Mouse (Mus musculus) kidney, adult 2 months (tissue): ENCODE results near the gene Pigw. TPM values are rescaled to one million over a fixed set of nuclear protein-coding genes. Genes with fewer than 3 reads are reported as not detected.
A peak's percentile ranks its signal among the peaks of the same experiment; 100 is the strongest.

Experiments used
- DNase-seq: peaks from one replicate; pipeline ENCODE4 v3.0.0; 2021
- H3K27ac ChIP-seq: fragments of 200-500 bp; 2 replicates; pipeline ENCODE4 v1.5.1; 2012; ENCODE audit warnings: low read depth, low read length, control low read depth, inconsistent platforms; ENCODE audit not compliant: insufficient read depth
- H3K27me3 ChIP-seq: fragments of 200-500 bp; replicated peaks from 2 replicates; pipeline ENCODE4 v1.6.1; 2012; ENCODE audit warnings: mild to moderate bottlenecking, moderate library complexity, low read length, inconsistent platforms; ENCODE audit not compliant: control insufficient read depth, insufficient read depth
- H3K36me3 ChIP-seq: fragments of 200-500 bp; 2 replicates; pipeline ENCODE4 v1.6.1; 2012; ENCODE audit warnings: mild to moderate bottlenecking, moderate library complexity, low read length, inconsistent platforms; ENCODE audit not compliant: control insufficient read depth, insufficient read depth
- H3K4me1 ChIP-seq: fragments of 200-500 bp; 2 replicates; pipeline ENCODE4 v1.6.1; 2011; ENCODE audit warnings: low read length; ENCODE audit not compliant: control insufficient read depth, insufficient read depth
- H3K4me3 ChIP-seq: fragments of 200-500 bp; 2 replicates; pipeline ENCODE4 v1.5.1; 2011; ENCODE audit warnings: mild to moderate bottlenecking, low read depth, low read length, control low read depth; ENCODE audit not compliant: insufficient read depth
- CTCF ChIP-seq: fragments of 200-500 bp; conservative IDR thresholded peaks from 2 replicates; pipeline ENCODE4 v1.5.1; 2011; ENCODE audit warnings: low read depth, mild to moderate bottlenecking, control low read depth, low read length, moderate library complexity, mixed read lengths; ENCODE audit not compliant: insufficient read depth, insufficient read length
- POLR2A ChIP-seq: fragments of 200-500 bp; IDR thresholded peaks from one replicate; pipeline ENCODE4 v1.6.1; 2011; ENCODE audit warnings: low read depth, low read length, control low read depth
- WGBS: fragments of 180-500 bp; shearing (Covaris S2); methylation state at CpG from one replicate; pipeline ENCODE4 v1.1.7; 2018; 5-methylcytosine and 5-hydroxymethylcytosine counted together
- polyA plus RNA-seq: library from polyadenylated mRNA; depleted of rRNA; stranded (reverse); fragments of >200 nt; gene quantifications from 2 replicates; pipeline ENCODE4 v1.2.3, GENCODE M21; 2012

The Pigw gene
- polyA plus RNA-seq, 1 experiment = 2.3 TPM

DNA sequence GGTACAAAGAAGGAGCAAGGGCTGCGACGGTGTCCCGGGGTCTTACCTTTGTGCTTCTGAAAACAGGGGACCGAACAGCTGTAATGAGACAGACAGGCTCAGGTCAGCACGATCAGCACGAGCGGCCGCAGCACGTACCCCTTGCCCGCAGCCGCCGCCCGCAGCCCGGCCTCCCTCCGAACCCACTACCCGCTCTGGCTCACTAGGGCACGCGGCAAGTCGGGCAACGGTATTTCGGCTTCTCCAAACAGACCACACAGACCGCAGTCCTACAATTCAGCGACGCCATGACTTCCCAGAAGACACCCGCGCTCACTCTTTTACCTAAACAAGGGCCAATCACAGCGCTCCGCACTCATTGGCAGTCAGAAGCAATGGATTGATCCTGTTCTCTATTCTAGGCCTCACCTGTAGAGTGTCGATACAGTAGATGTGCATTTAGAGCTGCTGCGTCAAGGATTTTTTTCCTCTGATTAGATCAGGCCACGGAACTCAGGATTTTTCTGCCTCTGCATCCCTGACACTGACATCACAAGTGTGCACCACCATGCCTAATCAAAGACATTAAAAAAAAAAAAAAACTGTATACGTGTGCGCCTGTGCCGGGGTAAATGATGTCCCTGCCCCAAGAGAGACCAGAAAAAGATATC lies 36.1 kb upstream of the Pigw start, which contains the start of gene Znhit3:
Gene Znhit3, minus strand, starts transcription at position 314 of the 650 bp plus-strand sequence.
- Histone ChIP-seq H3K27ac (no peak within 1 kb of the TSS), H3K27me3 (no peaks in the 10 kb centered on the region), H3K36me3 (no peaks in the 10 kb centered on the region), H3K4me1 (peaks cover 3% of the 10 kb centered on the region; the same call in 1 of the 2 replicates), H3K4me3 (peak within 1 kb of the TSS; percentile 98)
- WGBS = 2% methylated on average over 34 of the region's 34 CpGs
- TF ChIP-seq POLR2A (no peak), CTCF (no peak)
- DNase-seq = peak; percentile 95

DNA sequence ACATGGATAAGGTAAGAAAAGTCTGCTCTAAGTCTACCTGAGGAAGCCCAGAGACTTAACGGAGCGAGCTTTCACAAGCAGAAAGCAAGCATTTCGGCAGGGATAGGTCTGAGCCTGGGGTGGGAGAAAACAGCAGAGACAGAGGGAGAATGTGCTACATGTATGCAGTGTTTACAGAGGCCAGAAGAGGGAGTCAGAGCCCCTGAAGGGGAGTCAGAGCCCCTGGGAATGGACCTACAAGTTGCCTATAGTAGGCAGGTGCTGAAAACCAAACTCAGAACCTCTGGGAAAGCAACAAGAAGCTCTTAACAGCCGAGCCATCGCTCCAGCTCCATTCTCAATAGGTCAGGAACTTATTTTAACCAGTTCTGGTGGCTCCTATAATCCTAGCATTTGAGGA lies 34.6 kb upstream of the Pigw start:
- 86% methylated on average over 5 of the region's 5 CpGs for WGBS
- peaks cover 2% of the 10 kb centered on the region; the same call in 1 of the 2 replicates for H3K36me3 ChIP-seq

DNA sequence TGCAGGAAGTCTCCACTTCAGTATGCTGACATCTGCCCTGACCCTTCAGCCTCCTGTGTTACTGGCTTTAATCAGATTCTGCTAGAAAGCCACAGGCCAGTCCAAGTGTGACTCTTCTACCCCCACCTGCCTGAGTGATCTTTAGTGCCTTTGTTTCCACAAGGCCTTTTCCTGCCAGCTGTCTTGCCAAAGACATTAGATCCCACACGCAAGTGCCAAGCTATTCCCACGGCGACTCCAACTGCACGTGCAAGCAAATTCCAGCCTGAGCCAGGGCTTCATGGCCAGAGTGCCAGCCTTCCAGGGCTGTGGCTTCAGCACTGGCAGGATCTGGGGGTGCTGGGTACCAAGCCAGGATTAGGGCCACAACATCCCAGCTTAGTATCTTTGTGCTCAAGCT lies 30.3 kb upstream of the Pigw start:
- 52% methylated on average over 4 of the region's 4 CpGs for WGBS

More for the DNA sequence above, 34.6 kb upstream of the Pigw start:
- DNase-seq = no peak
- TF ChIP-seq POLR2A (no peak), CTCF (no peak)
- Histone ChIP-seq H3K4me1 (peaks cover 3% of the 10 kb centered on the region; the same call in 1 of the 2 replicates), H3K27me3 (no peaks in the 10 kb centered on the region), H3K27ac (no peak overlapping the region), H3K4me3 (no peak overlapping the region)

DNA sequence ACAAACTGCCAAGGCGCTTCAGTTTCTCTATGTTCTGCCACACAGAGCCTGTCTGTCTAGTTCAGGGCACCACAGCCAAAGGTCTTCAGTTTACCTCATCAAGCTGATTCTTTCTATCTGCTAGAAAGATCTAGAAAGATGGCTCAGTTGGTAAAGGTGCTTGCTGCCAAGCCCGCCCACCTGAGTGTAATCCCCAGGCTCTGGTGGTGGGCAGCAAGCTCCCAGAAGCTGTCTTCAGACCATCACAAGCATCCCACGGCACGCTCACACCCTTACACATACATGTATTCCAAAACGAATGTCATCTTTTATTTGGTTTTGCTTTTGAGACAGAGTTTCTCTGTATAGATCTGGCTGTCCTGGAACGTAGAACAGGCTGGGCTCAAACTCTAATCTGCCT lies 28.4 kb upstream of the Pigw start:
- Histone ChIP-seq H3K4me1 (no peaks in the 10 kb centered on the region), H3K27ac (no peak overlapping the region), H3K4me3 (no peak overlapping the region), H3K36me3 (peaks cover 8% of the 10 kb centered on the region), H3K27me3 (no peaks in the 10 kb centered on the region)
- 93% methylated on average over 6 of the region's 6 CpGs for WGBS
- DNase-seq = no peak
- TF ChIP-seq POLR2A (no peak), CTCF (no peak)

More for the DNA sequence above, 30.3 kb upstream of the Pigw start:
- no peaks in the 10 kb centered on the region for H3K4me1 ChIP-seq
- peaks cover 7% of the 10 kb centered on the region; the same call in 1 of the 2 replicates for H3K36me3 ChIP-seq
- no peak for DNase-seq
- H3K27ac ChIP-seq = no peak overlapping the region
- no peaks in the 10 kb centered on the region for H3K27me3 ChIP-seq
- H3K4me3 ChIP-seq = no peak overlapping the region
- TF ChIP-seq CTCF (no peak), POLR2A (no peak)

DNA sequence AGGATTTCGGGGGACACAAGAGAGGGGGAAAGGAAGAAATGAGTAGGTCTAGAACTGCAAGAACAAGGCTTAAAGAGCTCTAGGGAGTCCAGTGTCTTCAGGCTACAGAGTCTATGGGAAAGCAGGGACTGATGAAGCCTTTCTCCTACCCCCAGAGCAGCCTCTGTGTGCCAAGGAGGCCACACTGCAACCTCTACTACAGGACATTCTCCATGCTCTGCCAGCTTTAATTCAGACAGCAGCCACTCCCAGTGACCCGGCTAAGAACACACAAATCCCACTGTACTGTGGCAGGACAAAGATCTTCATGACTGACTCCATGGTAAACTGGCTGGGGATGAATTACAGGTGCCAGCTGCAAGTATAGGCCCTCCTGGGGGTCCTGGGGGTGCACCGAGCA lies 27.0 kb upstream of the Pigw start:
- WGBS = 71% methylated on average over 3 of the region's 3 CpGs
- no peak for DNase-seq
- H3K4me3 ChIP-seq = no peak overlapping the region
- H3K4me1 ChIP-seq = no peaks in the 10 kb centered on the region
- H3K27ac ChIP-seq = no peak overlapping the region
- peaks cover 10% of the 10 kb centered on the region for H3K36me3 ChIP-seq
- H3K27me3 ChIP-seq = no peaks in the 10 kb centered on the region
- no peak for TF ChIP-seq CTCF
- no peak for TF ChIP-seq POLR2A

DNA sequence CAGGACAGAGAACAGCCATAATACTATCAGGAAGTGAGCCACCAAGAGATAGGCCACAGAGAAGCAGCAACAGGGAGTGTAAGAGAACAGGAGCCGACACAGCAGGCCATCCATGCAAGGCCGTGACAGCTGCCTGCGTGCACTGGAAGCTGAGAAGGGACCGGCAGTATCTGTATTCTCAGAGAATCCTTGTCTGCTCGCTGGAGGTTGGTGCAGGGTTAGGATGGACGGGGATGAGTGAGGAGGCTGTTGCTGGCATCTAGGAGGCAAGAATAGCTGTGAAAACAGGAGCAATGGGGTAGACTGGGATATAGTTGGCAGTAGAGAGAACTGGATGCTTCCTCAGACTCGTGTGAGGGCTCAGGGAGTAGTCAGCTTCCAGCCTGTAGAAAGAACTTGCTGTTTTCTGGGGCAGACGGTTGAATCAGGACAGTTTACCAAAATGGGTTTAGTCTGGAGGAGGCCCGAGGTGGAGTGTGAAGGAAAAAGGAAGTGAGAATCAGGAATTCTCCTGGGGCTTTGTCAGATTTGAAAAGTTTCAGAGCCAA lies 24.6 kb upstream of the Pigw start:
- H3K4me1 ChIP-seq = no peaks in the 10 kb centered on the region
- no peak for DNase-seq
- H3K4me3 ChIP-seq = no peak overlapping the region
- no peaks in the 10 kb centered on the region for H3K27me3 ChIP-seq
- H3K36me3 ChIP-seq = peaks cover 9% of the 10 kb centered on the region
- 86% methylated on average over 9 of the region's 9 CpGs for WGBS
- H3K27ac ChIP-seq = no peak overlapping the region
- TF ChIP-seq POLR2A = no peak
- TF ChIP-seq CTCF = no peak

DNA sequence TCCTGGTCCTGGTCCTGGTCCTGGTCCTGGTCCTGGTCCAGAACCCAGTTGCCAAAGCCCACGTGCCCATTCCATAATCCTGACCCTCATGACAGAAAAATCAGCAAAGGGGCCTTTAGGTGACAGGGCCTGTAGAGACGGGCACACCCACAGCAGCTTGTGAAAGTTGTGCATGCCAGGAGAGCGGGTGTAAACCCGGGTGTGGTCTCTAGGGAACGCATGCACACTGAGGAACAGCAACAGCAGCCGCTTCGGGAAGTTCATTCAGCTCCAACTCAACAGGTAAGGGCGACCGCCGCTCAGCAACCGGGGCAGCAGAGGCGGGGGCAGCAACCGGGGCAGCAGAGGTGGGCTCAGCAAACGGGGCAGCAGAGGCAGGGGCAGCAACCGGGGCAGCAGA lies 13.0 kb upstream of the Pigw start:
- DNase-seq = no peak
- 94% methylated on average over 15 of the region's 15 CpGs for WGBS
- Histone ChIP-seq H3K27ac (no peak overlapping the region), H3K27me3 (no peaks in the 10 kb centered on the region), H3K4me1 (no peaks in the 10 kb centered on the region), H3K36me3 (peaks cover 3% of the 10 kb centered on the region; the same call in 1 of the 2 replicates), H3K4me3 (no peak overlapping the region)
- TF ChIP-seq CTCF = no peak
- no peak for TF ChIP-seq POLR2A
